Mouse (Mus musculus) spleen, postnatal 36 days (tissue): ENCODE data around the gene Myo1a.
A peak's percentile ranks its signal among the peaks of the same experiment; 100 is the strongest.

ENCODE experiments used
- DNase-seq, 2 experiments: peaks; one replicate each; pipeline ENCODE4 v3.0.0; 2022; ENCODE audit warnings: low spot score in 2 of 2, mixed read lengths in 1 of 2

The Myo1a gene

GRCm38 (mm10) chr10:127674794-127675522, 30.0 kb upstream of the Myo1a start:
- DNase-seq: peak; percentile 68 to 78

GRCm38 (mm10) chr10:127675859-127676398, 29.0 kb upstream of the Myo1a start:
- DNase-seq: no peak

- peak; percentile 94 to 96 for DNase-seq
These were observed 28.1 kb upstream of the Myo1a start for GRCm38 (mm10) chr10:127676691-127677548.

- peak; percentile 77 to 81 for DNase-seq
These were observed 27.2 kb upstream of the Myo1a start for GRCm38 (mm10) chr10:127677591-127678336.

DNA sequence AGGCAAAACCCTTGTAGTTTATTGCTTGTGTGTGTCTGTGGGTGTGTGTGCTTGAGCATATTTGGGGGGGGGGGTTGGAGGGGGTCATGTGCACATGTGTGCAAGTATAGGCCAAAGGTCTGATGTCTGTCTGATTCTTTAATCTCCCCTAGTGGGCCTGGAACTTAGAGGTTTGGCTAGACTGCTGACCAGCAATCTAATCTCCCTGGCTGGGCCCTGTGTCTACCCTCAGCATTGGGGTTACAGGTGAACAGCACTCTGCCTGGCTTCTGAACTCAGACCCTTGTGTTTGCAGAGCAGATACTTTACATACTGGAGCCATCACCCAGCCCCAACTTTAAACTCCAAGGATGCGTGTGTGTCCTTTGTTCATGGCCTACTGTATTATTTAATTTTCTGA, 25.8 kb upstream of the Myo1a start:
- no peak for DNase-seq

DNA sequence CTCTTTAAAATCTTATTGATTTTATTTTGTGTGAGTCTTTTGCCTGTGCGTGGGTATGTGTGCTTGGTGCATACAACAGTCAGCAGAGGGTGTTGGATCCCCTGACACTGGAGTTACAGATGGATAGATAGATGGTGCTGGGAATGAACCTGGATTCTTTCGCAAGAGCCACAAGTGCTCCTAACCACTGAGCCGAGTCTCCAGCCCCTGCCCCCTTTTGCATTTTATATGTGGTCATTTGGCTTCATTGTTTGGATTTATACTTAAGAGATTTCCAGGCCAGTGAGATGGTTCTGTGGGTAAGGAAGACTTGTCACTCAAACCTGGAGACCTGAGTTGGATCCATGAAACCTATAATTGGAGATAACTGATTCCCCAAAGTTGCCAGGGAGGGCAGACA, 25.1 kb upstream of the Myo1a start:
- DNase-seq: no peak

- no peak for DNase-seq
These were observed 22.1 kb upstream of the Myo1a start for GRCm38 (mm10) chr10:127682886-127683285.

DNA sequence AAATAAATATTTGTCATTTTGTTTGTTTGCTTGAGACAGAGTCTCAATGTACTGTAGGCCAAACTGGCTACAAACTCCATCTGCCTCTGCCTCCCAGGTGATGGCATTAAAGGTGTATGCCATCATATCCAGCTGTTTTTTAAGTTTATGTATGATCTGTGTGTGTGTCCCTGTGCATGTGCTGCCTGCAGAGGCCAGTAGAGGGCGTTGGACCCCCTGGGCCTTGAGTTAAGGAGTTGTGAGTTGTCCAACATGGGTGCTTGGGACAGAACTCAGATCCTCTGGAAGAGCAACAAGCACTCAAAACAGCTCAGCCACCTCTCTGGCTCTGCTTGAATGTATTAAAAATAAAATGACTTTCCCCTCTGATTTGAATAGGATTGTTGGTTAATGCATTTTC, 13.9 kb upstream of the Myo1a start:
- DNase-seq: no peak

GRCm38 (mm10) chr10:127694636-127695035, 10.3 kb upstream of the Myo1a start:
- no peak for DNase-seq

DNA sequence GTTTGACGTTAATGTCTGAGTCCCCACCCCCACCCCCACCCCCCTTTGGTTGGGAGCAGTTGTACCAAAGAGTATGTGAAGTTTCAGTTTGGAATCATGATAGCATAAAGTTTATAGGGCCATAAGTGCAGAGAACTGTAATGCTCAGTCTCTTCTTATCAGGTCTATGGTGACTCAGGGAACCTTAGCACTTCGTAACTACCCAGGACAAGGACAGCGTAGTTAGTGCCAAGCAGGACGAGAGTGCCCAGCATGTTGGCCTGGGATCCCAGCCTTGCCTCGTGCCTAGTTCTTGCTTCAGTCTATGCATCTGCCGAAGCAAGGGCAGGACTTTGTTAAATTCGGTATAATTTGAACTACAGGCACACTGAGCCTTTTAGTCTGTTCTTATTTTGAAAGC, 9.2 kb upstream of the Myo1a start:
- no peak for DNase-seq

DNA sequence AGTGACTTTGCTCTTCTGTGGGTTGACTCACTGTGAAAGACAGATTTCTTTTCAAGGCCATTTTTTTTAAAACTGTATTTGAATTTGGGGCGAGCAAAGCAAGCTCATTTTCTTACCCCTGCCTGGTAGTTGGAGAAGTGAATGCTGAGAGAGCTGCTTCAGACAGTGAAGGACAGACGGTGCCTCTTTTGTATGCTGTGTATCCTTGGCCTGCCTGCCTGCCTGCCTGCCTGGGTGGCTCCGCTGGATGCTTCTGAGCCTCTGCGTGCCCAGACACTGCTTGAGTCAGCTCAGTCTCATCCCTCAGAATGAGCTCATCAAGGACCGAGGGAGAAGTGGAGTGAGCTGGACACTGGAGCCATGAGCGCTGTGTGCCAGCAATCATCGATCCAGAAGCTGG, 6.0 kb upstream of the Myo1a start:
- no peak for DNase-seq

GRCm38 (mm10) chr10:127703299-127703698, 1.7 kb upstream of the Myo1a start:
- DNase-seq: no peak

DNA sequence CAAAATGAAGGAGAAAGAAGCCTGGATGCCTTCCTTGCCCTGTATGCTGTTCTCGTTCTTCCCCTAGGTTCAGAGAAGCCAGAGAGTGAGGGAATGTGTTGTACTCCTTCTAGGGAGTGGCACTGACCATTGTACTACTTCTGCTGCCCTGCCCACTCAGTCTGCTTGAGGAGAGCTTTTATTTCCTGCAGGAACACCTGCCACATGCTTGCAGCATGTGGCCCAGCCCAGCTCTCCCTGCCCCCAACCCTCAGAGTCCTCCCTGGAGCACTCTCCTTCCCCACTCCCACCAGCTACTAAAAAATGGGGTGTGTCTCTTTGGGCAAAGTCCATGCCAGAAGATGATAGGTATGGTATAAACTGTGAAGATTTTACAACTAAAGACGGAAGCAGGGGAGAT, 677 bp upstream of the Myo1a start:
- no peak for DNase-seq

GRCm38 (mm10) chr10:127705783-127706182, 813 bp downstream of the Myo1a start:
- DNase-seq: no peak

DNA sequence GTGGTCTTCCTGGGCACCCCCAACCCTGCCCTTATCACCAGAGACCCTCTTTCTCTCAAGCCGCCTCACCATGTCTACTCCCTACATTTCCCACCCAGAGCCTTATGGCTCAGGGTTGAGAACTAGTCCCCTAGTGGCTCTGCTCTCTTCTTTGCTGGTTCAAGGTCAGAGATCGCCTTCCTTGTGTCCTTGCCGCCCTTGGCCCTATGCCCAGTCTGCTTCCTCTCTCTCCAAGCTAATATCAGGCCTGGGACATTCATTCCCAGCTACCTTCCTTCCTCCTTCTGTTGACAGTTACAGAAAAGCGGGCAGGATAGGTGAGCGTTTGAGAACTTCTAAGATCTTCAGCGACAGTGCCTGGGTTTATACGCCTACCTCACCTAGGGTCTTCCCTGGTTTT, 2.8 kb downstream of the Myo1a start:
- DNase-seq: no peak

DNA sequence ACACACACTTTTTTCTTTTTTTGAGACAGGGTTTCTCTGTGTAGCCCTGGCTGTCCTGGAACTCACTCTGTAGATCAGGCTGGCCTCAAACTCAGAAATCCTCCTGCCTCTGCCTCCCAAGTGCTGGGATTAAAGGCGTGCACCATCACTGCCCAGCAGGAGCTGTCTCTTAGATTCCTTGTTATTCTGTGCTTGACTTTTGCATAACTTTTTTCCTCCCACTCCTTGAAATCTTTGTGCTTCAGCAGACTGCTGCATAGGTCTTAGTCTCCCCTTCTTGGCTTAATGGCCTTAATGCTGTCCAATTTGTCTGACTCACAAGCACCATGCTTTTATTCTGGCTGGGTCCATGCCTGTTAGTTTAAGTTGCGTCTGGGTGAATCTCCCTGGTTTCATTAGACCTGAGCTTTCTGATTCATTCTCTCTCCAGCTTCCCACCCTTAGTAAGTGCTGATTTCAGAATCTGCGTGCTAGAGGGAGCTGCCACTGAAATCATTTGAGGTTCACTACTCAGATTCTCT, 3.9 kb downstream of the Myo1a start:
- DNase-seq: no peak

DNA sequence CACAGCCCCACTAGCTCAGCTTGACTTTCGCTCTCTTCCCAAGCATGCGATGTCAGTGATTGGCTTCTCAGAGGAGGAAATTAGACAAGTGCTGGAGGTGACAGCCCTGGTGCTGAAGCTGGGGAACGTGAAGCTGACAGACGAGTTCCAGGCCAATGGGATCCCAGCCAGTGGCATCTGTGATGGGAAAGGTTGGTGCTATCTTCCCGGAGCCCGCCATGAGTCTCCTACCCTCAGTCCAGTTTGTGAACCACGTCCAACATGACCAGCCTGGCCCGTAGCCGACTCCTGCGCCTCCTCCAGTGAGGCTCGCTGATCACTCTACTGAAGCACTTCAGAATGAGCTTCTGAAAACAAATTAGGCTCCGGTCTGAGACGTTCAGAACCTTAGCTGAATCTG, 5.4 kb downstream of the Myo1a start:
- no peak for DNase-seq

DNA sequence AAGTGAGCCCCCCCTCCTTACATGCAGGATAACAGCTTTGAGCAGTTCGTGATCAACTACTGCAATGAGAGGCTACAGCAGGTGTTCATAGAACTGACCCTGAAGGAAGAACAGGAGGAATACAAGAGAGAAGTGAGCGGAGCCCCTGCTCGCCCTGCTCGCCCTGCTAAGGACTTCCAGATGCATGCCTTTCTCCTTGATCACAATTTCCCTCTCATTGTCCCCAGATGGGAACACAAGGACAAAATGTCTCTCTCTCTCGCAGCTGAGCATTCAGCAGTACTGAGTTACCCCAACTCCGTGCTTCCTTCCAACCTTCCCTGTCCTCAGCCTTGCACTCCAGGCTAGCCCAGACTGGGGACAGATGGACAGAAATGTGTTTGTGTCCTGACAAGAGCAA, 7.8 kb downstream of the Myo1a start:
- DNase-seq: no peak

- no peak for DNase-seq
These were observed 16.9 kb downstream of the Myo1a start for GRCm38 (mm10) chr10:127721671-127722418.

- no peak for DNase-seq
These were observed 19.2 kb downstream of the Myo1a start, which contains the start of gene Tac2 for GRCm38 (mm10) chr10:127724178-127724577. TSS of gene Tac2 (plus strand) at chr10:127724478.

- DNase-seq: no peak
These were observed 20.2 kb downstream of the Myo1a start for GRCm38 (mm10) chr10:127725136-127725535.
